Mouse (Mus musculus) myocyte (in vitro differentiated cells): Measurements from ENCODE around the gene Lcmt1. TPM values are rescaled to one million over a fixed set of nuclear protein-coding genes. Genes with fewer than 3 reads are reported as not detected.

Experiments
- H3K27me3 ChIP-seq: one replicate; pipeline ENCODE4 v1.6.1; 2011; ENCODE audit not compliant: control insufficient read depth, insufficient read depth, insufficient read length
- H3K36me3 ChIP-seq: one replicate; pipeline ENCODE4 v1.6.1; 2011; ENCODE audit not compliant: control insufficient read depth, insufficient read depth
- H3K4me2 ChIP-seq: one replicate; pipeline ENCODE4 v1.6.1; 2011; ENCODE audit warnings: low read depth, control low read depth
- H3K4me3 ChIP-seq: one replicate; pipeline ENCODE4 v1.5.1; 2011; ENCODE audit warnings: mild to moderate bottlenecking, control low read depth, moderate library complexity
- H3K79me2 ChIP-seq: one replicate; pipeline ENCODE4 v1.6.1; 2011; ENCODE audit not compliant: control insufficient read depth, insufficient read depth
- H3ac ChIP-seq: one replicate; pipeline ENCODE4 v1.6.1; 2011; ENCODE audit not compliant: control insufficient read depth, insufficient read length
- CEBPB ChIP-seq: IDR thresholded peaks from 2 replicates; pipeline ENCODE4 v1.6.1; 2011; ENCODE audit warnings: mild to moderate bottlenecking, moderate library complexity; ENCODE audit not compliant: poor library complexity, insufficient read depth, severe bottlenecking
- E2F4 ChIP-seq: IDR thresholded peaks from one replicate; pipeline ENCODE4 v1.6.1; 2011; ENCODE audit warnings: mild to moderate bottlenecking, control low read depth, moderate library complexity; ENCODE audit not compliant: insufficient read depth
- MAX ChIP-seq: IDR thresholded peaks from one replicate; pipeline ENCODE4 v1.6.1; 2011; ENCODE audit warnings: low read depth, mild to moderate bottlenecking, control low read depth
- MYOD1 ChIP-seq, 3 experiments: IDR thresholded peaks; one replicate each; pipeline ENCODE4 v1.6.1; 2011; ENCODE audit warnings: control low read depth in 2 of 3, low read depth in 2 of 3, mild to moderate bottlenecking in 2 of 3, moderate library complexity in 1 of 3; ENCODE audit not compliant: insufficient read length in 2 of 3, control insufficient read depth in 1 of 3
- MYOG ChIP-seq, 3 experiments: IDR thresholded peaks; one replicate each; pipeline ENCODE4 v1.6.1; 2011; ENCODE audit warnings: control low read depth in 2 of 3, low read depth in 2 of 3, mild to moderate bottlenecking in 2 of 3; ENCODE audit not compliant: insufficient read length in 2 of 3, control insufficient read depth in 1 of 3, insufficient read depth in 1 of 3
- POLR2A ChIP-seq: IDR thresholded peaks from one replicate; pipeline ENCODE4 v1.6.1; 2011; ENCODE audit warnings: low read depth, mild to moderate bottlenecking, control low read depth, moderate library complexity; ENCODE audit not compliant: insufficient read length
- POLR2AphosphoS2 ChIP-seq: IDR thresholded peaks from one replicate; pipeline ENCODE4 v1.6.1; 2011; ENCODE audit warnings: low read depth, control low read depth; ENCODE audit not compliant: insufficient read length
- REST ChIP-seq: IDR thresholded peaks from one replicate; pipeline ENCODE4 v1.6.1; 2011; ENCODE audit warnings: mild to moderate bottlenecking, control low read depth, moderate library complexity; ENCODE audit not compliant: insufficient read depth, insufficient read length
- SRF ChIP-seq: IDR thresholded peaks from one replicate; pipeline ENCODE4 v1.6.1; 2011; ENCODE audit warnings: low read depth; ENCODE audit not compliant: control insufficient read depth, insufficient read length
- TCF12 ChIP-seq: IDR thresholded peaks from one replicate; pipeline ENCODE4 v1.6.1; 2011; ENCODE audit warnings: mild to moderate bottlenecking, control low read depth; ENCODE audit not compliant: poor library complexity, insufficient read depth, severe bottlenecking
- TCF3 ChIP-seq: IDR thresholded peaks from one replicate; pipeline ENCODE4 v1.6.1; 2011; ENCODE audit warnings: low read depth, control low read depth; ENCODE audit not compliant: insufficient read length
- USF1 ChIP-seq: IDR thresholded peaks from one replicate; pipeline ENCODE4 v1.6.1; 2011; ENCODE audit warnings: low read depth, mild to moderate bottlenecking, control low read depth, moderate library complexity
- polyA plus RNA-seq: library from polyadenylated mRNA; unstranded; fragments of >200 nt; fragmentation: generic; extraction: Trizol; gene quantifications from one replicate; pipeline ENCODE4 v1.2.1, GENCODE M21; 2012; ENCODE audit warnings: missing spikeins

The Lcmt1 gene
- polyA plus RNA-seq, 1 experiment = 28.4 TPM

DNA sequence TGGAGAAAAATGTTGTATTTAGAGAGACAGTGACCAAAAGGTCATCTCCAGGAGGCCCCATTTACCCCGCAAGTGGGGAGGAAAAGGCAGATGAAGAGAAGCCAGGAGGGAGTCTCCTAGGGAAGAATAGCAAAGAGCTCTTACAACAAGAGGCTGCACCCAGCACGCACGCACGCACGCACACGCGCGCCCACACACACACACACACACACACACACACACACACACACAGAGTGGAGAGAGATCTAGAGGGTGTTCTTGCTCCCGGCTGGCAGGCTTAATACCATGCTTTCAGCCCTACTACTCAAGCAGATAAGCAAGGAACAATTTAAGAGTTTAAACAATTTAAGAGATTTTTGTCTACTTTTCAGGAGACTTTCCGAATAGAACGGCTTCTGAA, 19.8 kb upstream of the Lcmt1 start:
- TF ChIP-seq POLR2A = no peak
- TF ChIP-seq MYOG (IDR thresholded peaks at IDR 0.05; ENCODE audit: control insufficient read depth in 1 of 3, insufficient read depth in 1 of 3, insufficient read length in 2 of 3, low read depth in 2 of 3) = no peak
- no peak for TF ChIP-seq MAX
- TF ChIP-seq USF1 = no peak
- no peak for TF ChIP-seq POLR2AphosphoS2
- TF ChIP-seq TCF3 = no peak
- TF ChIP-seq E2F4 = no peak
- TF ChIP-seq REST = no peak
- no peak for TF ChIP-seq TCF12
- TF ChIP-seq SRF = no peak
- TF ChIP-seq CEBPB = no peak
- no peak for TF ChIP-seq MYOD1 (IDR thresholded peaks at IDR 0.05; ENCODE audit: control insufficient read depth in 1 of 3, insufficient read length in 2 of 3, low read depth in 2 of 3)
- no peak overlapping the region for H3ac ChIP-seq
- H3K27me3 ChIP-seq = no peaks in the 10 kb centered on the region
- peaks cover 86% of the 10 kb centered on the region for H3K79me2 ChIP-seq
- no peak overlapping the region for H3K4me2 ChIP-seq
- no peak overlapping the region for H3K4me3 ChIP-seq
- no peaks in the 10 kb centered on the region for H3K36me3 ChIP-seq

DNA sequence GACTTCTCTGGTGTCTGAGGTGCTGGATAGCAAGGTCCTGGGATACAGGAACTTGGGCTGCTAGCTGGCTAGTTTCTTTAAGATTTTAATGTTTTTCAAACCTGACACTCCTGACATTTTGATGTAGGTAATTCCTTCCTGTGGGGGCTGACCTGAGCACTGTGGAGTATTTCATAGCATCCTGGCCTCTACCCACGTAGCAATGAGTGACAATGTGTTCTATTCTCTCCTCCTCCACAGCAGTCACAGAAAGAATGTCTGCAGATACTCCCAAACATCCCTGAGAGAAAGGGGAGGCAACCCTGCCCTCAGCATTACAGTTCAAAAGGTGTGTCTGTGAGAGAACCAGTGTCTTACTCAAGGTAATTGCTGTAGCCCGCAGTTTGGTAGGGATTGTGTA, 19.3 kb upstream of the Lcmt1 start:
- H3K4me3 ChIP-seq = no peak overlapping the region

DNA sequence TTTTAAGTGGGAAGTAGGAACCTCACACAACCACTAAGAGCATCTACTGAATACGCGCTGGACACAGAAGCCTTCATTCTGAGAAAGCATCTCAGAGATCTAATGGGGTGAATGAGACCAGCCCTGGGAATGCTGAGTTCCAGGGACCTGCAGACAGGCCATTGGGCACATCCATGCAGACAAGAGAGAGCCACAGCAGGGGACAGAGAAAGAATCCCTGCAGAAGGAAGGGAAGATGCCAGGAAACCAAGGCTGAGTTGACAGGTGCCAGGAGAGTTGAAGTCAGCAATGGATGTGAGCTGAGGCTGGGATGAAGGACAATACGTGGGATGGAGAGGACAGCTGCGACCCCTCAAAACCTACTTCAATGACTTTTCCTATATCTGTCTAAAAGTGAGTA, 16.5 kb upstream of the Lcmt1 start:
- no peak overlapping the region for H3K4me2 ChIP-seq
- H3K79me2 ChIP-seq = peaks cover 75% of the 10 kb centered on the region
- no peak overlapping the region for H3K4me3 ChIP-seq
- TF ChIP-seq SRF (no peak), POLR2A (no peak), MYOD1 (IDR thresholded peaks at IDR 0.05; ENCODE audit: control insufficient read depth in 1 of 3, insufficient read length in 2 of 3, low read depth in 2 of 3) (peak in 1 of 3 experiments; percentile 11), TCF3 (no peak), USF1 (no peak), E2F4 (no peak)
- H3K27me3 ChIP-seq = no peaks in the 10 kb centered on the region
- peaks cover 3% of the 10 kb centered on the region for H3K36me3 ChIP-seq
- no peak overlapping the region for H3ac ChIP-seq

More for the DNA sequence above, 19.3 kb upstream of the Lcmt1 start:
- TF ChIP-seq MYOD1 (IDR thresholded peaks at IDR 0.05; ENCODE audit: control insufficient read depth in 1 of 3, insufficient read length in 2 of 3, low read depth in 2 of 3) (no peak), REST (no peak), CEBPB (no peak), POLR2A (no peak)
- H3K79me2 ChIP-seq = peaks cover 83% of the 10 kb centered on the region
- no peak overlapping the region for H3ac ChIP-seq
- no peak overlapping the region for H3K4me2 ChIP-seq
- H3K27me3 ChIP-seq = no peaks in the 10 kb centered on the region
- H3K36me3 ChIP-seq = no peaks in the 10 kb centered on the region

DNA sequence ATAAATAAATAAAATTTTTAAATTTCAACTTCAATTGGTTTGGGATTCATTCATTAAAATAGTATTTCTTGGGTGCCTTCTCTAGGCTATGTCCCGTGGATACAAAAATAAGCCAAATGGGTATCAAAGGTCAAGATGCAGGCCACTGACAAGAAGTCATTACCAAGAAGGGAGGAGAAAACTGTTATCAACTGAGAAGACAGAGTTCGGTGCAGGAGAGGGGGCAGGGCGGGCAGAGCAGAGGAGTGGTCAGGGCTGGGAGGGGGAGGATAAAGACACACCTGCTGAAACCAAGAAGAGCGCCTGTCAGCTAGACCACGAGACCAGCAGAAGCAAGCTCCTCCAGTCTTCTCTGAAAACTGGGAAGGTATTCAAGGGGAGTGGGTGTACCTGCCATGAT, 15.7 kb upstream of the Lcmt1 start:
- TF ChIP-seq E2F4 = no peak
- TF ChIP-seq USF1 = no peak
- TF ChIP-seq POLR2AphosphoS2 = no peak
- TF ChIP-seq TCF3 = no peak

DNA sequence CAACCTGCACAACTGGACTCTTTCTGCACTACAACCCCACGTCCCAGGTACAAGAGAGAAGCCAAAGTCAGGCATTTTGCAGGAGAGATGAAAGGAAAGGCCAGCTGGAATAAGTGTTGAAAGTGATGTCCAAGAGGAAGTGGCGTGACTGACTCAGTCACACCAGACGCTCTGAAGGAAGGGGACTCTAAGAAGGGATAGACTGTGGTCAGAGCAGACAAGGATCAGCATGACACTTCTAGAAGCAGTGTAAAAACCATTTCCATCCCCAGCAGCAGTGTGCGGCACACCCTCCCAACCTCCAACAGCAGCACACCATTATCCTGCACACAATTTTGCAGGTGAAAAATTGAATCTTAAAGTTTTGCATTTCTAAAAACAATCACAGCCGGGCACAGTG, 15.2 kb upstream of the Lcmt1 start:
- Histone ChIP-seq H3K36me3 (peaks cover 3% of the 10 kb centered on the region), H3K27me3 (no peaks in the 10 kb centered on the region), H3K4me3 (no peak overlapping the region), H3ac (no peak overlapping the region), H3K79me2 (peaks cover 73% of the 10 kb centered on the region), H3K4me2 (no peak overlapping the region)
- TF ChIP-seq USF1 (no peak), MYOG (IDR thresholded peaks at IDR 0.05; ENCODE audit: control insufficient read depth in 1 of 3, insufficient read depth in 1 of 3, insufficient read length in 2 of 3, low read depth in 2 of 3) (no peak), MYOD1 (IDR thresholded peaks at IDR 0.05; ENCODE audit: control insufficient read depth in 1 of 3, insufficient read length in 2 of 3, low read depth in 2 of 3) (no peak), SRF (no peak), POLR2A (no peak), TCF12 (no peak), CEBPB (no peak), REST (no peak), TCF3 (no peak), POLR2AphosphoS2 (no peak)

More for the DNA sequence above, 15.7 kb upstream of the Lcmt1 start:
- Histone ChIP-seq H3K4me2 (no peak overlapping the region), H3ac (no peak overlapping the region), H3K36me3 (peaks cover 3% of the 10 kb centered on the region), H3K4me3 (no peak overlapping the region), H3K79me2 (peaks cover 74% of the 10 kb centered on the region), H3K27me3 (no peaks in the 10 kb centered on the region)

DNA sequence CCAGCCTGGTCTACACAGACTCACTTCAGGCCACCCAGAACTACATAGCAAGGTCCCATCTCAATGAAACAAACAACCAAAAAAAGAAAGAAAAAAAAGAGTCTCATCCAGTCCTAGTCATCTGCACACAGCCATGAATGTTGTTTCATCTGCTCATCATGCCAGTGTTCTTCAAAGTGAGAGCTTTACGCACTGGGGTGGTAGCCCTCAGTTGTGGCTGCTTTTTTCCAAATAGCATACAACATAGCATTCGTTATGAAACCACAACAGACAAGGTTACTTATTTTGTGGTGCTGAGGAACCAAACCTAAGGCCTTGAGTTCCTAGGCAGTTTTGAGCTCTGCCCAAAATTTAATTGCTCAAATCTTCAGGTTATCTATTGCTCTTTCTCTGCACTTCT, 14.7 kb upstream of the Lcmt1 start:
- no peak overlapping the region for H3K4me2 ChIP-seq
- peaks cover 74% of the 10 kb centered on the region for H3K79me2 ChIP-seq
- H3K27me3 ChIP-seq = no peaks in the 10 kb centered on the region
- TF ChIP-seq CEBPB = no peak
- TF ChIP-seq MYOG (IDR thresholded peaks at IDR 0.05; ENCODE audit: control insufficient read depth in 1 of 3, insufficient read depth in 1 of 3, insufficient read length in 2 of 3, low read depth in 2 of 3) = no peak
- no peak for TF ChIP-seq SRF
- TF ChIP-seq POLR2AphosphoS2 = no peak
- TF ChIP-seq MYOD1 (IDR thresholded peaks at IDR 0.05; ENCODE audit: control insufficient read depth in 1 of 3, insufficient read length in 2 of 3, low read depth in 2 of 3) = no peak
- no peak for TF ChIP-seq REST
- TF ChIP-seq TCF12 = no peak
- TF ChIP-seq POLR2A = no peak
- TF ChIP-seq MAX = no peak
- TF ChIP-seq USF1 = no peak
- no peak for TF ChIP-seq TCF3
- TF ChIP-seq E2F4 = no peak
- H3K36me3 ChIP-seq = peaks cover 3% of the 10 kb centered on the region
- H3K4me3 ChIP-seq = no peak overlapping the region
- H3ac ChIP-seq = no peak overlapping the region
